Mouse (Mus musculus): Measurements from ENCODE around the gene Pik3r1. TPM values are rescaled to one million over a fixed set of nuclear protein-coding genes. Genes with fewer than 3 reads are reported as not detected.

Gene Pik3r1
- polyA plus RNA-seq, 1 experiment from 2014 or later: 38.8 TPM

DNA sequence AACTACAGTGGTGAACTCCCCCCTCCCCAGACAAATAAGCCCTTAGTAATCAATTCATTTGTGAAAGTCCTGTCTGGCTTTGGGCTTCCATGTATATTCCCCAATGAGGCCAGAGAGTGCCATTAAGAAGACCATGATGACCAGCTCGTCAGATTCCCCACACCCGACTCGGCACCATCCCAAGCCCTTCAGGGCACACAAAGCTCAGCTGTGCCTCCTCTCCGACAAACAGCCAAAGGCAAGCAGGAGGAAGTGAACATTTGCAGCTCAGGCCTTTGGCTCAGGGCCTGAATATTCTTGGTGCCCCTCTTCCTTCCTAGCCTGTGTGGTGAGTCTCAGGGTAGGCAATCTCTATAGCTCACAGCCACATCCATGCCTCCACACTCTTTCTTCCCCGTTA, 68.3 kb downstream of the Pik3r1 start:
- Histone ChIP-seq H3K9ac (no peak overlapping the region; the same call in 1 of the 2 replicates), H3K27ac (no peak overlapping the region), H3K4me3 (no peak overlapping the region), H3K36me3 (peaks cover 26% of the 10 kb centered on the region), H3K4me1 (peaks cover 52% of the 10 kb centered on the region), H3K9me3 (no peaks in the 10 kb centered on the region), H3K27me3 (no peaks in the 10 kb centered on the region), H3K4me2 (no peak overlapping the region)
- 65% methylated on average over 5 of the region's 5 CpGs for WGBS
- no peak for ATAC-seq (ENCODE audit: insufficient number of reproducible peaks, insufficient read depth, low FRiP score, low TSS enrichment, low read depth)

DNA sequence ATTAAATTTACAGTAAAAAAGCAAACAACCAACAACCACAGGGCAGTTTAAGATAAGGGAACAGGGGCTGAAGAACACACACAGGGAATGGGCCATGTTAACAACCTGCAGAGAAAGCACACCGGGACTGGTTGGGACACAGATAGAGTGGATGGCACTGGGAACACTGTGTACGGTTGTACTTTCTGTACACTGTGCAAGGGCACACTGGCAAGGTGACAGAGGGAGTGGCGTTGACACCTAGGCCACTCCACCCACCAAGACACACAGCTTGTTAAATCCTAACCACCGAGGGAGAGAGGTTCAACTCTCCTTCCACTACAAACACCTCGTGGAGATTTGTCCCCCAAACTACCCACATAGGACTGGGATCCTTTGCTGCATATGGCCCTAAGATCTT, 70.1 kb downstream of the Pik3r1 start:
- Histone ChIP-seq H3K9me3 (no peaks in the 10 kb centered on the region), H3K27ac (0 out of 2 replicates have a peak overlapping the region, but pooled peaks have one; percentile 71), H3K4me3 (no peak overlapping the region), H3K9ac (no peak overlapping the region), H3K4me1 (peaks cover 66% of the 10 kb centered on the region), H3K27me3 (no peaks in the 10 kb centered on the region), H3K36me3 (peaks cover 26% of the 10 kb centered on the region), H3K4me2 (no peak overlapping the region)
- 77% methylated on average over 5 of the region's 5 CpGs for WGBS
- no peak for ATAC-seq (ENCODE audit: insufficient number of reproducible peaks, insufficient read depth, low FRiP score, low TSS enrichment, low read depth)

DNA sequence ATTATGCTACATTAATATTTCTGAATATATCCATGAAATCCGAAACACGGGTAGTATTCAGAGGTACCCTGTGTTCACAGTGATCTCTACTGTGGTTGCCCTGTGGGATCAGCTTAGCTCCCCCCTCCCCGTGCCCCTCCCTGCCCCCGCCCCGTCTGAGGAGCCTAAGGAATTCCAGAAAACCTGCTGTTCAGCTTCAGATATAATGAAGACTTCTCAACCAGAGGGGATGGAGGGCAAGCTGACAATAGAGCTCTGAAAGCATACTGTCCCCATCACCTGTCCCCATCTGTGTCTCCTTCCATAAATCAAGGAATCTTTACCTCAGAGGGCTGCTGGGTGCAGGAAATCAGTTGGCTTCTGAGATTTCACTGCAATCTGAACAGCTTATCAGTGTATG, 70.6 kb downstream of the Pik3r1 start:
- H3K4me2 ChIP-seq: no peak overlapping the region; the same call in 1 of the 2 replicates
- no peaks in the 10 kb centered on the region for H3K27me3 ChIP-seq
- H3K4me3 ChIP-seq: no peak overlapping the region
- ATAC-seq (ENCODE audit: insufficient number of reproducible peaks, insufficient read depth, low FRiP score, low TSS enrichment, low read depth): no peak
- H3K36me3 ChIP-seq: peaks cover 21% of the 10 kb centered on the region
- no peak overlapping the region for H3K9ac ChIP-seq
- WGBS: 29% methylated on average over 5 of the region's 5 CpGs
- no peaks in the 10 kb centered on the region for H3K9me3 ChIP-seq
- H3K27ac ChIP-seq: peak overlapping the region; percentile 71; the same call in 1 of the 2 replicates
- peaks cover 67% of the 10 kb centered on the region for H3K4me1 ChIP-seq

DNA sequence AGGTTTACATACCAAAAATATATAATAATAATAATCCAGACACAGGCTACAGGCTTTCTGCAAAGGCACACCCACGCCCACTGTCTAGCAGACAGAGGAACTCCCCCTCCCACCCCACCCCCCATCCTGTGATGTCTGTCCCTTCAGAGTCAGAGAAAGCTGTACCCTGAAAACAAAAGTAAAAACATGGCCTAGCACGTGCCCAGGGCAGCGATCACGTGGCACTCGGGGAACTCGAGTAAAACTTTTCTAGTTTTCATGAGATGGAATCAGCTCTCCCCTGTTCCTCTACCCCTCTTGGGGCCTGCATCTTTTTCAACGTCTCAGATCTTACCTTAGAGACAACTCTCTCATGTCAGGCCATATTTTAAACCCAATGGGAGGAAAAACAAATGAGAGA, 71.2 kb downstream of the Pik3r1 start:
- Histone ChIP-seq H3K9ac (no peak overlapping the region), H3K27me3 (no peaks in the 10 kb centered on the region), H3K4me2 (no peak overlapping the region; the same call in 1 of the 2 replicates), H3K4me3 (no peak overlapping the region), H3K4me1 (peaks cover 71% of the 10 kb centered on the region), H3K27ac (peak overlapping the region; percentile 71), H3K9me3 (no peaks in the 10 kb centered on the region), H3K36me3 (peaks cover 15% of the 10 kb centered on the region)
- ATAC-seq (ENCODE audit: insufficient number of reproducible peaks, insufficient read depth, low FRiP score, low TSS enrichment, low read depth): no peak
- 36% methylated on average over 7 of the region's 7 CpGs for WGBS

DNA sequence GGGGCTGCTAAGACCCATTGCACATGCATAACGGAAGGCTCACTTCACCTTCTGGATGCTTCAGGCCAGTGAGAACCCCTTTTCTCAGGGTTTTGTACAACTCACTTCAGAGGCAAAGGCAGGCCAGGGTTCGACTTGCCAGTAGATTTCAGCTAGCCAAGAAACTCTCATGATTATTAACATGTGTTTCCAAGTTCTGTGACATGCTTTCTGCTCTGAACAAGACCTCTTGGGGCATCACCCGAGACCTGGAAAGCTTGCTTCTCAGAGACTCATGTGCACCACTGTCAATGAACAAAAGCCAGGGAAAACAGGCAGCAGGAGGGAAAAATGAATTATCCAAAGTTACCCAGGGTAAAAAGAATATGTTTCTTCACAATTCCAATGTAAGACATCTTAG, 71.7 kb downstream of the Pik3r1 start:
- Histone ChIP-seq H3K27me3 (no peaks in the 10 kb centered on the region), H3K9me3 (no peaks in the 10 kb centered on the region), H3K36me3 (peaks cover 10% of the 10 kb centered on the region), H3K4me3 (no peak overlapping the region), H3K4me1 (peaks cover 73% of the 10 kb centered on the region), H3K9ac (no peak overlapping the region), H3K4me2 (peak overlapping the region; percentile 14; the same call in 1 of the 2 replicates), H3K27ac (peak overlapping the region; percentile 71)
- WGBS: 21% methylated on average over 3 of the region's 3 CpGs
- no peak for ATAC-seq (ENCODE audit: insufficient number of reproducible peaks, insufficient read depth, low FRiP score, low TSS enrichment, low read depth)

DNA sequence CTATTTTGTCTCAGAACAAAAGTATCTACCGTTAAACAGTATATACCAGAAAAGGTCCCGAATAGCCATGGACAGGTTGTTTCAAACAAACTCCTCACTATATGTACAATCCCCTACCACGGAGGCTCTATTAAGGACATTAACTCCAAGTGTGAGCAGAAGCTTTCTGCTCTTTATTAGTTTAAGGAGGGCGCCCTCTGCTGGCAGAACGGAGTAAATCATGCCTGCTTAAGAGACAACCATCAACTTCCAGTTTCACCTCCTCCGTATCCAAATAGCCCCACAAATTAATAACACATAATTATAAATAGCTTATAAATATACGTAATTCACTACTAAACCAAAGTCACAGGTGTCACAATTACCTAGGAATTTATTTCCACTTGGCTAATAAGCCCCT, 72.1 kb downstream of the Pik3r1 start:
- ATAC-seq (ENCODE audit: insufficient number of reproducible peaks, insufficient read depth, low FRiP score, low TSS enrichment, low read depth): no peak
- 2% methylated on average over 7 of the region's 7 CpGs for WGBS
- Histone ChIP-seq H3K27ac (no peak overlapping the region; the same call in 1 of the 2 replicates), H3K4me2 (peak overlapping the region; percentile 14; the same call in 1 of the 2 replicates), H3K4me3 (no peak overlapping the region), H3K36me3 (peaks cover 9% of the 10 kb centered on the region), H3K9me3 (no peaks in the 10 kb centered on the region), H3K4me1 (peaks cover 77% of the 10 kb centered on the region), H3K27me3 (no peaks in the 10 kb centered on the region), H3K9ac (no peak overlapping the region)

DNA sequence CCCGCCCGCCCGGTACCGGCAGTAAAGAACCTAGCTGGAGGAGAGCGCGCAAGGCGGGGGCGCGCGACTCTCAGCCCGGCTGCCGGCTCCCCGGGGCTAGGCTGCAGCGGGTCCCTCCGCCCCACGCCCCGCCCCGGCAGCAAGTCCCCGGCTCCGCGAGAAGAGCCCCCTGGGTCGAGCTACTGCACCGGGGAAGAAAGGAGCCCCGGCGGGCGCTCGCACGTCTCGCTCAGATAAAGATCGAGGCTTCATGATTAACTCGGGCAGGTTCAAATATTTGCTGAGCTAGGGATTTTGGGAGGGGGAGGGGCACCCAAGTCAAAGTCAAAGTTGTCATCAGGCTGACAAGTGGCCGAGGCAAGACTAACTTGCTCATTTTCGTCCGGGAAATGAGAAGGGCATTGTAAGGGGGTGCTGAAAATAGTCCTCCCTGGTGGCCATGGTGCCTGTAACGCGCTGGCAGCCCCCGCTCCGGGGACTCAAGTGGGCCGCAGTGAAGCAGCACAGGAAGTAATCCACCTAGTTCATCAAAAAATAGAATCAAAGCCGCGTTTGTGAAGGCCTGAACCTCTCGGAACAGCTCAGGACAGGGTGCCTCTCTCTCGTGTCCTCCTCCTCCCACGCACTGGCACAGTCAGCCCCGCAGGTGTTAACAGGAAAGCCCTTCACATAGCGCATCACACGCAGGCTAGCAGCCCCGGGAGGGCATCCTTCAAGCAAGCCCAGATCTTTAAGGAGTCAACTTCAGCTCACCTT, 73.3 kb downstream of the Pik3r1 start:
- 2% methylated on average over 48 of the region's 48 CpGs for WGBS
- no peaks in the 10 kb centered on the region for H3K9me3 ChIP-seq
- peaks cover 80% of the 10 kb centered on the region for H3K4me1 ChIP-seq
- peak overlapping the region; percentile 59 for H3K4me3 ChIP-seq
- H3K27ac ChIP-seq: peak overlapping the region; percentile 73
- peaks cover 4% of the 10 kb centered on the region for H3K36me3 ChIP-seq
- ATAC-seq (ENCODE audit: insufficient number of reproducible peaks, insufficient read depth, low FRiP score, low TSS enrichment, low read depth): peak; percentile 40
- peak overlapping the region; percentile 78 for H3K9ac ChIP-seq
- H3K4me2 ChIP-seq: peak overlapping the region; percentile 85
- H3K27me3 ChIP-seq: no peaks in the 10 kb centered on the region

DNA sequence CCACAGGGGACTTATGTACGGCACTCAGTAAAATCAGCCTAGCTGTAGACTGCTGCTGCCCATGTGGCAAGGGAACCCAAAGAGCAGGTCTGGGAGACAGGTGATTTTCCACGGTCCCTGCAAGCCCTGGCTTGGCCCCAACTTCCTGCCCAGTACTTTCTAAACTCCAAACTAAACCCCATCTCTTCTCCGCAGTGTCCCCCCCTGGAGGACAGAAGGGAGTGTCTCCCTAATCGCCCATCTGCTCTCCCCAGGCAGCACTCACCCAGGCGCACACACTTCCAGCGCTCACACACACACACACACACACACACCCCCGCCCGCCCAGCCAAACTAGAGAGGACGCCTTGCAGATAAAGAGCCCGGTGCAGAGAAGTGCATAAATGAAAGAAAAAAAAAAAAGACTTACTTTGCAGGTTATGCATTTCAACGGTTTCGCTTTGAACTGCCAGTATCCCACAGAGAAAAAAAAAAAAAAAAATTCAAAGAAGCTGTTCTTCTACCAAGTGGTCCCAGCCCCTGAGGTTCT, 74.0 kb downstream of the Pik3r1 start:
- Histone ChIP-seq H3K27ac (peak overlapping the region; percentile 73), H3K27me3 (no peaks in the 10 kb centered on the region), H3K36me3 (peaks cover 7% of the 10 kb centered on the region), H3K9me3 (no peaks in the 10 kb centered on the region), H3K4me1 (peaks cover 74% of the 10 kb centered on the region), H3K9ac (peak overlapping the region; percentile 78), H3K4me3 (peak overlapping the region; percentile 59), H3K4me2 (peak overlapping the region; percentile 85)
- ATAC-seq (ENCODE audit: insufficient number of reproducible peaks, insufficient read depth, low FRiP score, low TSS enrichment, low read depth): peak; percentile 50; the same call in 1 of the 2 replicates
- under 1% methylated on average over 12 of the region's 12 CpGs for WGBS

DNA sequence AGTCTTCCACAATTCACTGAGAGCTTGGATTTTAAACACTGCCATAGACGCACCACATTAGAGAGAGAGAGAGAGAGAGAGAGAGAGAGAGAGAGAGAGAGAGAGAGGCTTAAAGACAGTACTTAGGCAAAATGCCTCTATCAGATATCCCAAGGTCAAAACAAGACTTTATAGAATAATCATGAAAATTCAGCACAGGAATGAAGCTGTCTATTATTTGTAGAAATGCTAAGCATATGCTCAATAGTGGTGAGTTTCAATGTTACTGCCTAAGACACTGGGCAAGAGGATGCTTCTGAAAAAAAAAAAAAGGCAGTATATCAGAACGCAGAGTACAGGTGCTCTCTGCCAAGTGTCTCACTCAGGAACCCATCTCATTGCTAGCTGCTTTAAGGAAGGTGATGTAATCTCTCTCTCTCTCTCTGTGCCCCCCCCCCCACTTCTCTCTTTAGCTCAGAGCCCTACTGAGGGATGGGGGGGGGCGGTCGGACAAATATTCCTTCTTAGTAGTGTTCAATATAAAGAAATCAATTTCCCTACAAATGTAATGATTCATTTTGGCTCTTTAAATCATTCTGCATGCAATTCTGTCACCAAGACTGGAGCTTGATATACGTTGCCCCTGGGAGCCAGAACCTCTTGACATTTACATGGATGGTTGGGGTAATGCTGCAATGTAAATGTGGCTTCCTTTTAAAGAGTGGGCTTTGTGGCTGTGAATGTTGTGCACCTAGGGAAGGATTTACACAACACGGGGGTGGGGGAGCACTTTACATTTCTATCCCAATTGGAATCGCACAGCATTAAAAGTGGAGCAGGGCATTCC, 74.9 kb downstream of the Pik3r1 start:
- H3K36me3 ChIP-seq: peaks cover 12% of the 10 kb centered on the region
- H3K27me3 ChIP-seq: no peaks in the 10 kb centered on the region
- no peak overlapping the region; the same call in 1 of the 2 replicates for H3K27ac ChIP-seq
- H3K9ac ChIP-seq: peak overlapping the region; percentile 78; the same call in 1 of the 2 replicates
- ATAC-seq (ENCODE audit: insufficient number of reproducible peaks, insufficient read depth, low FRiP score, low TSS enrichment, low read depth): no peak
- H3K4me3 ChIP-seq: peak overlapping the region; percentile 59
- H3K9me3 ChIP-seq: no peaks in the 10 kb centered on the region
- H3K4me1 ChIP-seq: peaks cover 64% of the 10 kb centered on the region
- H3K4me2 ChIP-seq: peak overlapping the region; percentile 85
- 50% methylated on average over 7 of the region's 7 CpGs for WGBS

DNA sequence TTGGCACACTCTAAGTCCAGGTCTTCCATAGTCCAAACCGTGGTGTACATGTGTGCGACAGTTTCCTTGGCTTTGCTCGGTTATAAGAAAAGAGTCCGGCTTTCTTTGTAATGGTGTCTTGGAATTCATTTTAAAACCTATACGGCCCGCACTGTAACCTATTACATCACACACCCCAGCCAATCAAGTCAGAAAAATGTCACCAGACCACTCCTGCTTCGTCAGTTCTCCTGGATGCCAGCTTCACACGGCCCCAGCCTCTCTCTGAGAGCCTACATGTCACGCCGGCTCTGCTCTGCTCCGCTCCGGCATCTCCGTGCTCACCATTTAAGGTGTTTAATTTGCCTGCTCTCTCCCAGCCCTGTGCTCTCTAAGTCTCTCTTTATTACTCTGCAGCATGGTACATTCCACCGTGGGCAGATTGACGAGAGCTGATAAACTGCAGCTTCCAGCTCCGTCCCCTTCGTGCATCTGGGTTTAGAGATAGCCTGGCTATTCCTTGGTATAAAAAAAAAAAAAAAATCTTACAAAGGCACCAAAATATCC, 75.7 kb downstream of the Pik3r1 start:
- ATAC-seq (ENCODE audit: insufficient number of reproducible peaks, insufficient read depth, low FRiP score, low TSS enrichment, low read depth): peak; percentile 56; the same call in 1 of the 2 replicates
- H3K9ac ChIP-seq: peak overlapping the region; percentile 54; the same call in 1 of the 2 replicates

DNA sequence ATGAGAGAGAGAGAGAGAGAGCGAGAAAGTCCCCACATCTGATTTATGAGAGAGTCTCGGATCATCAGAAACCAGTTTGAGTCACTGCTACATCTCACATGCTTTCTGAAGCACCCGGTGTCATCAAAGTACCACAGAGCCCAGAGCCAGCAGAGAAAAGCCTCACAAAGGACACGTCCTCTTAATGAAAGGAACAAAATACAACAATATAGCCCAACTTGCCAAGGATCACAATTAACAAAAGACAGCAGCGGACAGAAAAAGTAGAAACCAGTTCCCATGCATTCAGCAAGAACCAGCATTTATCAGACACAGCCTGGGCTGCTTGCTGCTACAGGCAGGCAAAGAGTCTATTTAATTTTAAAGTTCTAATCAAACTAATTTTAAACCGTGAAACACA, 76.3 kb downstream of the Pik3r1 start:
- Histone ChIP-seq H3K27ac (no peak overlapping the region; the same call in 1 of the 2 replicates), H3K4me2 (peak overlapping the region; percentile 85), H3K4me3 (peak overlapping the region; percentile 59)

More for the DNA sequence above, 75.7 kb downstream of the Pik3r1 start:
- no peaks in the 10 kb centered on the region for H3K9me3 ChIP-seq
- 17% methylated on average over 17 of the region's 17 CpGs for WGBS
- peak overlapping the region; percentile 85 for H3K4me2 ChIP-seq
- peak overlapping the region; percentile 40 for H3K27ac ChIP-seq
- no peaks in the 10 kb centered on the region for H3K27me3 ChIP-seq
- peaks cover 19% of the 10 kb centered on the region for H3K36me3 ChIP-seq
- H3K4me3 ChIP-seq: peak overlapping the region; percentile 59
- H3K4me1 ChIP-seq: peaks cover 56% of the 10 kb centered on the region

More for the DNA sequence above, 76.3 kb downstream of the Pik3r1 start:
- no peaks in the 10 kb centered on the region for H3K9me3 ChIP-seq
- peak overlapping the region; percentile 33; the same call in 1 of the 2 replicates for H3K9ac ChIP-seq
- H3K27me3 ChIP-seq: no peaks in the 10 kb centered on the region
- H3K4me1 ChIP-seq: peaks cover 50% of the 10 kb centered on the region
- H3K36me3 ChIP-seq: peaks cover 26% of the 10 kb centered on the region
- WGBS: 50% methylated on average over 6 of the region's 6 CpGs
- no peak for ATAC-seq (ENCODE audit: insufficient number of reproducible peaks, insufficient read depth, low FRiP score, low TSS enrichment, low read depth)

All from embryonic facial prominence, embryonic 13.5 days (tissue).